Mouse (Mus musculus) midbrain, embryonic 14.5 days (tissue): ENCODE data around the gene Ceacam20. TPM values are rescaled to one million over a fixed set of nuclear protein-coding genes. Genes with fewer than 3 reads are reported as not detected.

Source experiments
- ATAC-seq: fragments of 200-750 bp; cut with Nextera tagmentation; 2 replicates; pipeline ENCODE4 v1.8.0; 2017; ENCODE audit warnings: moderate number of reproducible peaks, moderate library complexity; ENCODE audit not compliant: low FRiP score, low TSS enrichment
- DNase-seq: peaks from one replicate; pipeline ENCODE4 v3.0.0-alpha.2; 2015
- H3K27ac ChIP-seq: fragments of 300-500 bp; sonication (generic); replicated peaks from 2 replicates; pipeline ENCODE4 v1.5.1; 2014; ENCODE audit warnings: mild to moderate bottlenecking, low read depth, low read length, moderate library complexity
- H3K27me3 ChIP-seq: fragments of 300-500 bp; sonication (generic); 2 replicates; pipeline ENCODE4 v1.6.1; 2014; ENCODE audit warnings: low read length, control low read depth, mixed read lengths; ENCODE audit not compliant: control insufficient read depth, insufficient read depth
- H3K36me3 ChIP-seq: fragments of 300-500 bp; sonication (generic); 2 replicates; pipeline ENCODE4 v1.6.1; 2014; ENCODE audit warnings: low read length, control low read depth; ENCODE audit not compliant: control insufficient read depth, insufficient read depth
- H3K4me1 ChIP-seq: fragments of 300-500 bp; sonication (generic); 2 replicates; pipeline ENCODE4 v1.6.1; 2014; ENCODE audit warnings: mild to moderate bottlenecking, antibody characterized with exemption, low read length, control low read depth; ENCODE audit not compliant: control insufficient read depth, insufficient read depth
- H3K4me2 ChIP-seq: fragments of 300-500 bp; sonication (generic); 2 replicates; pipeline ENCODE4 v1.6.1; 2014; ENCODE audit warnings: mild to moderate bottlenecking, low read length, moderate library complexity
- H3K4me3 ChIP-seq: fragments of 300-500 bp; sonication (generic); replicated peaks from 2 replicates; pipeline ENCODE4 v1.5.1; 2014; ENCODE audit warnings: low read depth, low read length
- H3K9ac ChIP-seq: fragments of 300-500 bp; sonication (generic); replicated peaks from 2 replicates; pipeline ENCODE4 v1.6.1; 2014; ENCODE audit warnings: mild to moderate bottlenecking, low read length, moderate library complexity
- H3K9me3 ChIP-seq: fragments of 300-500 bp; sonication (generic); 2 replicates; pipeline ENCODE4 v1.6.1; 2016; ENCODE audit warnings: low read length, control low read depth, mixed read lengths; ENCODE audit not compliant: control insufficient read depth
- WGBS: fragments of 180-500 bp; shearing (Covaris S2); extraction: QIAGEN DNeasy Blood & Tissue Kit; methylation state at CpG from one replicate; pipeline ENCODE4 v1.1.7; 2014; 5-methylcytosine and 5-hydroxymethylcytosine counted together
- polyA plus RNA-seq: library from polyadenylated mRNA; unstranded; fragments of >200 nt; fragmentation: Nextera tagmentation; extraction: Ambion mirVana; gene quantifications from 2 replicates; pipeline ENCODE4 v1.2.1, GENCODE M21; 2014

The Ceacam20 gene
- polyA plus RNA-seq, 1 experiment from 2014 or later = not detected

DNA sequence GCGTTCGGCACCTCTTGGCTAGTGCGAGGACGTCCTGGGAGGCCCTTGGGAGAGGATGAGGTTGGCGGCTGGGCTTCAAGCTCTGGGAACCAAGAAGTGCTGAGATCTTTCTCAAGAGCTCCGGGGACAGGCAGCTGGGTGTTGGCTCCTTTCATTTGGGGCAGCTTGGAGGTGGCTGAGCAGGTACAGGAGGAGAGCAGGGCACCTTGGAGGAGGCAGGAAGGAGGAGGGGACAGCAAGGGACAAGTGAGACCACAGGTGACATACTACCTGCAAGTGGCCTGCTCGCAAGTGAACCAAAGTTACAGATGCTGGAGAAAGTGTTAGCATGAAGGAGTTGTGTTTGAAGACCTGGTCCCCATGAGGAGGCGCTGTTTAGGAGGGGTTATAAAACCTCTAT is 20.5 kb upstream of the Ceacam20 start:
- H3K27ac ChIP-seq = no peak overlapping the region
- H3K9me3 ChIP-seq = no peaks in the 10 kb centered on the region
- no peak overlapping the region for H3K9ac ChIP-seq
- DNase-seq (no peak), ATAC-seq (no peak)
- H3K4me2 ChIP-seq = no peak overlapping the region
- no peak overlapping the region for H3K4me3 ChIP-seq
- H3K36me3 ChIP-seq = no peaks in the 10 kb centered on the region
- H3K4me1 ChIP-seq = no peaks in the 10 kb centered on the region
- 92% methylated on average over 8 of the region's 8 CpGs for WGBS
- no peaks in the 10 kb centered on the region for H3K27me3 ChIP-seq

DNA sequence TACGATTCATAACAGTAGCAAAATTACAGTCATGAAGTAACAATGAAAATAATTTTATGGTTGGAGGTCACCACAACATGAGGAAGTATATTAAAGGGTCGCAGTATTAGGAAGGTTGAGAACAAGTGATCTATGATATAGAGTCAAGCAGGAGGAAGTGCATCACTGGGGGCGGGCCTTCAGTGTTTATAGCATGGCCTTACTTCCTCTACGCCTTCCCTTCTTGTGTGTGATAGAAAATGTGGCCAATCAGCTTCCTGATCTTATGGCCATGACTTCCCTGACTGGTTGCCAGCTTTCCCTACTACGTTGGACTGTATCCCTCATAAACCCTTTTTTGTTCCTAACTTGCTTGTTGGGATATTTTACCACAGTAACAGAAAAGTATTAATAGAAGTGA is 20.0 kb upstream of the Ceacam20 start:
- DNase-seq = no peak
- Histone ChIP-seq H3K4me2 (no peak overlapping the region), H3K9me3 (no peaks in the 10 kb centered on the region), H3K27me3 (no peaks in the 10 kb centered on the region), H3K4me1 (no peaks in the 10 kb centered on the region), H3K27ac (no peak overlapping the region), H3K9ac (no peak overlapping the region), H3K36me3 (no peaks in the 10 kb centered on the region), H3K4me3 (no peak overlapping the region)
- no peak for ATAC-seq
- WGBS = 93% methylated on average over 5 of the region's 5 CpGs

DNA sequence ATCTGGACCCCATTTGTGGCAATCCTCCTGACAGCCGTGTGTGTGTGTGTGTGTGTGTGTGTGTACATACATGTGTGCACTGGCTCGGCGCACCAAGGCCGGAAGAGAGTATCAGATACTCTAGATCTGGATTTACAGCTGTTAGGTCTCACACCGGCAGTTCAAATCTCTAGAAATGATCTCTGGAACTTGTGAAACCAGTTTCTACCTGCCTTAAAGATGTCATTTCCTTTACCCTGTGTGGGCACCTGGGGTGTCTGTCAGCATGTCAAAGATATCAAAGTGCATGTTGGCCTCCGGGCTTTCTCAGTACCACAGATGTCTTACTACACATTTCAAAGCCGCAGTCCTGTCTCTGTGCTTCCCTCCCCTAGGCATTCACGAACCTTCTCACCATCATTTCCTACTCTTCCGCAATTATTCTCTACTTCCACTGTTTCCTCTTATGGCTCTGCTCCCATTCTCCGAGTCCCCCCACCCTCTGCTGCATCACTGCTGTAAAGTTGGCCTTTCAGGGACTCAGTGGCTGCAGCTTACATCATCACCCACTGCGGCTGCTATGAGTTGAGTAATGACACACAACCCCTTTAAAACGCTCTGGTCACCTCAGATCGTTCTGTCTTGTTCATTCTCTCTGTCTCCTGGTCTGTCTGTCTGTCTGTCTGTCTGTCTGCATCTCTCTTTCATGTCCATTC is 19.2 kb upstream of the Ceacam20 start:
- DNase-seq (no peak), ATAC-seq (no peak)
- H3K9me3 ChIP-seq = no peaks in the 10 kb centered on the region
- no peak overlapping the region for H3K4me2 ChIP-seq
- no peaks in the 10 kb centered on the region for H3K36me3 ChIP-seq
- no peak overlapping the region for H3K9ac ChIP-seq
- no peaks in the 10 kb centered on the region for H3K4me1 ChIP-seq
- H3K4me3 ChIP-seq = no peak overlapping the region
- no peaks in the 10 kb centered on the region for H3K27me3 ChIP-seq
- no peak overlapping the region for H3K27ac ChIP-seq
- 91% methylated on average over 13 of the region's 13 CpGs for WGBS

DNA sequence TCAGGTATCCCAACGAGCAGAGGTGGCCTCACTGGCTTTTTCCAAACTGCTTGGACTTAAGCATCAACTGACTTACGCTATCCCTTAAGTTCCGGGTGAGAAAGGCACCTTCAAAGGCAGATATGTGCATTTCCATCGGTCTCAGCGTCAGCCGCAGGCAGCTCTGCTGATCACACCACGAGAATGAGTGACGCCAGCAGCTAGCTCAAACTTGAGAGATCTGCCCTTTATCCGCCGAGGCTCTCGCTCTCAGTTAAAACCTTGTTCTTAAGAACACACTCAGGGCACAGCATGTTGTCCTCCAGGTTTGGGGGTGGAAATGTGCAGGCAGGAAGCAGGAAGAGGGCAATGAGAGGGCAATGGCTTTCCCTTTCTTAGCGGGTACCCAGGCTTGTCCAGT is 16.3 kb upstream of the Ceacam20 start:
- no peak overlapping the region for H3K27ac ChIP-seq
- H3K27me3 ChIP-seq = no peaks in the 10 kb centered on the region
- no peak for ATAC-seq
- WGBS = 80% methylated on average over 12 of the region's 12 CpGs
- no peaks in the 10 kb centered on the region for H3K4me1 ChIP-seq
- no peak overlapping the region for H3K4me2 ChIP-seq
- DNase-seq = no peak
- H3K4me3 ChIP-seq = no peak overlapping the region
- H3K9me3 ChIP-seq = no peaks in the 10 kb centered on the region
- H3K9ac ChIP-seq = no peak overlapping the region
- H3K36me3 ChIP-seq = no peaks in the 10 kb centered on the region

DNA sequence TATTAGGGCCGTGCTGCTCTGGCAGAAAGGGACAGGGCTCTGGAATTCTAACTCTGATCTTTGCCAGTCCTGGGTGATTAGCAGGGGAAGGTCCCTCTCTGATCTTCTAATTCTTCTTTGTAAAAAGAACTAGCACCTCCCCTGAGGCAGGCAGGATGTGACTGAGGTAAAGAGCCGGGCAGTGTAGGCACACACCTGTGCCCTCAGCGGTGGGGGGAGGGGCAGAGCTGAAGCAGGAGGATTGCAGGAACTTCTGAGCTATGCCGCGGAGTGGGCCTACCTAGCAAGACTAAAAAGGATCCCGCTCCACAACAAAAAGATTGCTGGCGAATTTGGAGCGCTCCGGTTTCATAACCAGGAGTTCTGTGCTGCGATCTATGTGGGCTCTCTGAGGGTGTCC is 15.2 kb upstream of the Ceacam20 start:
- DNase-seq (no peak), ATAC-seq (no peak)
- Histone ChIP-seq H3K4me1 (no peaks in the 10 kb centered on the region), H3K27me3 (no peaks in the 10 kb centered on the region), H3K36me3 (no peaks in the 10 kb centered on the region), H3K27ac (no peak overlapping the region), H3K9me3 (no peaks in the 10 kb centered on the region), H3K4me2 (no peak overlapping the region), H3K4me3 (no peak overlapping the region), H3K9ac (no peak overlapping the region)
- 62% methylated on average over 10 of the region's 10 CpGs for WGBS

DNA sequence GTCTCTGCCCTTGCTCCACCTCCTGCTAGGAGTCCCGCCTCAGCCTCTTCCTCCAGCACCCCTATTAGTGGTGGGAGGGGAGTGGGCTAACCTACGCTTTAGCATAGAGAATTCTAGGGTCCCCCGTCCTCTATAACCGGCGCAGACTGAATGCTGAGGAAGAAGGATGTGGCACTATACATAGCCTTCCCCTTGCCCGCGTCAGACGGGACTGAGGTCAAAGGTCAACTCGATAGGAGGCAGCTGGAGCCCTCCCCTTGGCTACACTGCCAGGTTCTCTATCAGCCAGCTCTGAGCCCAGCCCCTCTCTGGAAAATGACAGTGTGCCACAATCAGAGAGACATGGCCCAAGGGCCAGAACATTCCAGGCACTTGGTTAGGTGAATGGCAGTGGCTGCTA is 14.6 kb upstream of the Ceacam20 start, which contains the start of gene Igsf23:
Gene Igsf23, minus strand, starts transcription at position 168 of the 400 bp plus-strand sequence.
- no peaks in the 10 kb centered on the region for H3K4me1 ChIP-seq
- no peak within 1 kb of the TSS for H3K9ac ChIP-seq
- ATAC-seq (no peak), DNase-seq (no peak)
- 58% methylated on average over 9 of the region's 9 CpGs for WGBS
- no peaks in the 10 kb centered on the region for H3K27me3 ChIP-seq
- H3K4me2 ChIP-seq = no peak within 1 kb of the TSS
- no peak within 1 kb of the TSS for H3K27ac ChIP-seq
- H3K9me3 ChIP-seq = no peaks in the 10 kb centered on the region
- no peak within 1 kb of the TSS for H3K4me3 ChIP-seq
- no peaks in the 10 kb centered on the region for H3K36me3 ChIP-seq

DNA sequence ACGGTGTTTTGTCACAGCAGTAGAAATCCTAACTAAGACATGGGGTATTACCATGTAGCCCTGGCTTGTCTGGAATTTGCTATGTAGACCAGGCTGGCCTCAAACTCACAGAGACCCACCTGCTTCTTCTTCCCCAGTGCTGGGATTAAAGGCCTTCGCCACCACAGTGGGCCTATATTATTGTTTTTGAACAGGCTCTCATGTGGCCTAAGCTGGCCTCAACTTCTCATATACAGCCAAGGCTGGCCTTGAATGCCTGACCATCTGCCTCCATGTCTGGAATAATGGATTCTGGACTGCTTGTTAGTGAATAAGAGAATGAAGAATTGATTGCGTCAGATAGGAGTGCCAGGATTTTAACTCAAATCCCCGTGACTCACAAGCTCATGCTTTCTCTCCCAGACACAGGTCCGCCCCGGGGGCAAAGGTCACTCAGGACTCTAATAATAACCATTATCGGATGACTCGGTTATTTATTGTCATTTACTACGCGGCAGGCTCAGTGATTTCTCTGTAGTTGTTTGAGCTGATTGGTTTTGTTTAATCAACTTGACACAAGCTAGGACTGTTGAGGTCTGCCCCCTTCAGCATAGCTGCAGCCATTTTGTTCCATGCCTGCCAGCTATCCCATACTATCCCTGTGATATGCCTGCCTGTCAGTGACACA is 12.8 kb upstream of the Ceacam20 start:
- no peaks in the 10 kb centered on the region for H3K36me3 ChIP-seq
- H3K27ac ChIP-seq = no peak overlapping the region
- H3K27me3 ChIP-seq = no peaks in the 10 kb centered on the region
- H3K4me1 ChIP-seq = no peaks in the 10 kb centered on the region
- no peak overlapping the region for H3K4me3 ChIP-seq
- 24% methylated on average over 10 of the region's 10 CpGs for WGBS
- H3K4me2 ChIP-seq = no peak overlapping the region
- no peak overlapping the region for H3K9ac ChIP-seq
- DNase-seq = no peak
- H3K9me3 ChIP-seq = no peaks in the 10 kb centered on the region
- ATAC-seq = no peak

DNA sequence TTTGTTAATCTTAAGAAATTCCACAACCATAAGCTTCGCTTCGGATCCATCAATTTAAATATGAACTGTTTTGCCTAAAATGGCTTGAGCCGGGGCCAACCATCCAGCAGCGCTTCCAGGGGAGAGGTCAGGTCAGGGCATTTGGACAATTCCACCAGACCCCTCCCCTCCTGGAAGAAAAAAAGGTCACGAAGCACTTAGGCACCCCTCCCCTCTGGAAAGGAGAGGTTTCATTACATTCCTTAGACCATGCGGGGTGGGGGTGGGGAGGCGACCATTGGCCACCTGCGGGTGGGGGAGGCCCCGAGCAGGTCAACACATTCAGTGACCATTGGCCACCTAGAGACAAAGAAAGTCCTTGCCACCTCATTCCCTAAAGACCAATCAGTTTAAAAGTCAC is 12.2 kb upstream of the Ceacam20 start:
- H3K27ac ChIP-seq = no peak overlapping the region
- H3K9me3 ChIP-seq = no peaks in the 10 kb centered on the region
- no peaks in the 10 kb centered on the region for H3K4me1 ChIP-seq
- 41% methylated on average over 9 of the region's 9 CpGs for WGBS
- no peak overlapping the region for H3K4me3 ChIP-seq
- no peak overlapping the region for H3K4me2 ChIP-seq
- H3K27me3 ChIP-seq = no peaks in the 10 kb centered on the region
- ATAC-seq = no peak
- H3K9ac ChIP-seq = no peak overlapping the region
- H3K36me3 ChIP-seq = no peaks in the 10 kb centered on the region
- DNase-seq = no peak

DNA sequence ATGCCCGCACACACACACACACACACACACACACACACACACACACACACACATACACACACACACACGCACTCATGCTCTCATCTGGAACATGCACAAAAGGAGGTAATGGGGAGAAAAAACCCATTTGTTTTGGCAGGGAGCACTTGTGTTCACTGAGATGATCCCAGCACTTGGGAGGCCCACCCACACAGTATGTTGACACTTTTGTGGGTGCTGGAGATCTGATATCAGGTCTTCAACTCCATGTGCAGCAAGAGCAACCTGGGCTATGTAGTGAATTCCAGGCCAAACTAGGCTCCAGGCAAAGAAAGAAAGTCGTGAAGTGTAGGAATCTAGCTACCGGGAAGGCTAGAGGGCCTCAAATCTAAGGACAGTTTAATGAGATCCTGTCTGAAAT is 9.4 kb upstream of the Ceacam20 start:
- no peaks in the 10 kb centered on the region for H3K4me1 ChIP-seq
- no peak overlapping the region for H3K9ac ChIP-seq
- WGBS = 75% methylated on average over 4 of the region's 4 CpGs
- H3K36me3 ChIP-seq = no peaks in the 10 kb centered on the region
- H3K27ac ChIP-seq = no peak overlapping the region
- no peak for ATAC-seq
- H3K4me3 ChIP-seq = no peak overlapping the region
- no peaks in the 10 kb centered on the region for H3K27me3 ChIP-seq
- no peaks in the 10 kb centered on the region for H3K9me3 ChIP-seq
- no peak for DNase-seq
- no peak overlapping the region for H3K4me2 ChIP-seq
